Mouse (Mus musculus): ENCODE measurements around the gene Dnajc6.

Gene Dnajc6

GRCm38 (mm10) chr4:101507571-101508422, 11.3 kb downstream of the Dnajc6 start:
- peak; percentile 82 to 90 for DNase-seq

GRCm38 (mm10) chr4:101508431-101508830, 12.0 kb downstream of the Dnajc6 start:
- peak in 1 of 2 experiments; percentile 59 for DNase-seq

- DNase-seq, result peak; percentile 83 to 84
Observed at GRCm38 (mm10) chr4:101508851-101509577, 12.6 kb downstream of the Dnajc6 start.

- DNase-seq, result peak in 1 of 2 experiments; percentile 12
Observed at GRCm38 (mm10) chr4:101510111-101510903, 13.9 kb downstream of the Dnajc6 start.

- no peak for DNase-seq
Observed at GRCm38 (mm10) chr4:101510904-101511210, 14.4 kb downstream of the Dnajc6 start.

- DNase-seq, result no peak
Observed at GRCm38 (mm10) chr4:101511768-101512521, 15.5 kb downstream of the Dnajc6 start.

- DNase-seq, result no peak
Observed at GRCm38 (mm10) chr4:101513251-101513650, 16.8 kb downstream of the Dnajc6 start.

- no peak for DNase-seq
Observed at GRCm38 (mm10) chr4:101515853-101516252, 19.4 kb downstream of the Dnajc6 start.

- no peak for DNase-seq
Observed at GRCm38 (mm10) chr4:101516434-101517168, 20.2 kb downstream of the Dnajc6 start.

GRCm38 (mm10) chr4:101531901-101532300, 35.5 kb downstream of the Dnajc6 start:
- no peak for DNase-seq

GRCm38 (mm10) chr4:101540516-101540915, 44.1 kb downstream of the Dnajc6 start:
- DNase-seq, result no peak

- peak; percentile 60 to 73 for DNase-seq
Observed at GRCm38 (mm10) chr4:101549958-101550591, 53.6 kb downstream of the Dnajc6 start.

GRCm38 (mm10) chr4:101550671-101551161, 54.3 kb downstream of the Dnajc6 start:
- DNase-seq, result peak; percentile 72 to 75

- no peak for DNase-seq
Observed at GRCm38 (mm10) chr4:101551425-101551824, 55.0 kb downstream of the Dnajc6 start.

GRCm38 (mm10) chr4:101552372-101552771, 55.9 kb downstream of the Dnajc6 start:
- no peak for DNase-seq

- DNase-seq, result no peak
Observed at GRCm38 (mm10) chr4:101555016-101555415, 58.6 kb downstream of the Dnajc6 start.

- peak; percentile 31 to 37 for DNase-seq
Observed at GRCm38 (mm10) chr4:101560137-101560536, 63.7 kb downstream of the Dnajc6 start.

GRCm38 (mm10) chr4:101562836-101563235, 66.4 kb downstream of the Dnajc6 start:
- DNase-seq, result no peak

- DNase-seq, result no peak
Observed at GRCm38 (mm10) chr4:101563607-101564006, 67.2 kb downstream of the Dnajc6 start.

GRCm38 (mm10) chr4:101564746-101565417, 68.4 kb downstream of the Dnajc6 start:
- DNase-seq, result peak in 1 of 2 experiments; percentile 28

Measured in cerebellum, postnatal 25 days (tissue).